Mouse (Mus musculus) layer of hippocampus, adult 18-20 months (tissue): Measurements from ENCODE around the gene Ehf. TPM values are rescaled to one million over a fixed set of nuclear protein-coding genes. Genes with fewer than 3 reads are reported as not detected.

Experiments
- DNase-seq, 2 experiments: peaks; one replicate each; pipeline ENCODE4 v3.0.0; 2022; ENCODE audit warnings: low spot score in 2 of 2
- long read RNA-seq: library from polyadenylated mRNA; stranded (forward); transcript quantifications from one replicate; pipeline ENCODE4 v2.0.0, GENCODE M21; 2021
- total RNA-seq, 2 experiments: library from RNA; stranded (reverse); gene quantifications; 2 replicates each; pipeline ENCODE4 v1.2.3; 2021

The Ehf gene
- total RNA-seq = not detected
- long read RNA-seq = 0 reads

DNA sequence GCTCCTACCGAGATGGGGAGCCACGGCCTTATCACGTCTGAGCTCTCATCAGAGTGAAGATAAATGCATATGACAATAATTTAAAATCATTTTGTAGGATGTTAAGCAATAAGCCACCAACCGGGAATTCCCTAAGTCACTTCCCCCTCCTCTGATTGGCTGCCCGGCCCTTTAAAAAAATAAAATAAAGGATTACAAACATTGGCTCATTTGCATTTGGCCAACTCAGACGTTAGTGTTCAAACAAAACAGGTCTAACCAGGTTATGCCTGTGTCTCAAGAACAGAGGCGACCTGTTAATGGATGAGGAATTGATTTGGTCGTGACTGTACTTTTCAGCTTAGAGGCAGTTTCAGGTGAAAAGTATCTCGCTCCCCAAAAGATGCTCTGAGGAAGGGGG lies at the start of gene Ehf:
Ehf (minus strand) TSS at position 147 of the 400 bp plus-strand sequence.
- no peak for DNase-seq

DNA sequence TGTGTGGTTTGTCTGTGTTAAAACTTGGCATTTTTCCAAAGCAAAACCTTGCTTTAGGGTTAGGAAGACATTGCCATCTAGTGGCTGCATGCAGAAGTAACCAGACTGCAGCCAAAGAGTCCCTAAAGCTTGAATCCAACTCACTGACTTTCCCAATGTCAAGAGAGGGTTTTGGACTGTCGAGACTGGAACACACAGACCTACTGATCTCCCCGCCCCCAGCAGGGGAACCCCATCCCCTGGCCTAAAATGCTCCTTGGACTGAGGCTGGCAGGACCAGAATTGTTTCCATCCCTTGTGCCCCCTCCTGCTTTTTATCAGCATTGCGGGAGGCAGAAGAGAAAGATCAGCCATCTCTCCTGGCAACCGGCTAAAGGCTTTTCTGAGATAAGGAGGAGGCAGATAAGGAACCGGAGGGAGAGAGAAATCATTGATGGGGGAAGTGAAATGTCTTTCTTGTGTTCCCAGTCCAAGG lies 44.4 kb upstream of the Ehf start:
- peak; percentile 49 to 84 for DNase-seq

GRCm38 (mm10) chr2:103346751-103347289 lies 43.7 kb upstream of the Ehf start:
- peak in 1 of 2 experiments; percentile 3 for DNase-seq

DNA sequence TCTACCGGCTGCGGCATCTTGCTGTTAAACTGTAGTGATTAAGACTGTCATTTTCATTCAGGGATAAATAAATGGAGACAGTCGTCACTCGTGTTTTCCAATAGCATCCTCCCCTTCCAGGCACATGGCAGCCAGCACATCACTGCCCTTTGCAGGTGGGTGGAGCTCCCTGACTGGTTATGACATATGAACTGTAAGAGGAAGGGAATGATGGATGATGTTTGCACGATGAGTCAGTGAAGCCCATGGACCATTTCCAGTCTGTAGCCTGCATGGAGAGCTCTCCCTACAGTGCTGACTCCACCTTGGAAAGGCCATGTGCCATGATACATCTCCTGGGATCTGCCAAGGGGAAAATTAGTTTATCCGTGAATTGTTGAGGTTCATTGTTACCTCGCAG lies 40.5 kb upstream of the Ehf start:
- DNase-seq = no peak

- no peak for DNase-seq
These were observed 39.0 kb upstream of the Ehf start for GRCm38 (mm10) chr2:103342123-103342522.

- DNase-seq = no peak
These were observed 38.4 kb upstream of the Ehf start for GRCm38 (mm10) chr2:103341375-103341971.

GRCm38 (mm10) chr2:103338706-103339105 lies 35.6 kb upstream of the Ehf start:
- no peak for DNase-seq

DNA sequence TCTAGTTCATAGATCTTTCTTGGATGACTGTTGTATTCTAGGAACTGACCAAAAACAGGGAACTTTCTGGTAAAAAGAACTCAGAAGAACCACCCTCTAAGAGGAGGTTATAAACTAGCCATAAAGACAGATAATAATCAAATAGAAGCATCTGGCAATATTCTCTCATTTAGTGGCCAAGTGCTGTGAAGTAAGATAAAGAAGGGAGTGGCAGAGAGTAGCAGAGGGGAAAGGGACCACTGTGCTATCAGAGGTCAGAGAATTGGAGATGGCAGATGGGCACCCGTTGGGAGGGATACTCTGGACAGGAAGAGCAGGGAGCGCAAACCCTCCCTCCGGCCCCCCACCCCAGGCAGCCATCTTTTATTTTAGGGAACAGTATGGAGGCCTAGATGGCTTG lies 34.3 kb upstream of the Ehf start:
- no peak for DNase-seq

DNA sequence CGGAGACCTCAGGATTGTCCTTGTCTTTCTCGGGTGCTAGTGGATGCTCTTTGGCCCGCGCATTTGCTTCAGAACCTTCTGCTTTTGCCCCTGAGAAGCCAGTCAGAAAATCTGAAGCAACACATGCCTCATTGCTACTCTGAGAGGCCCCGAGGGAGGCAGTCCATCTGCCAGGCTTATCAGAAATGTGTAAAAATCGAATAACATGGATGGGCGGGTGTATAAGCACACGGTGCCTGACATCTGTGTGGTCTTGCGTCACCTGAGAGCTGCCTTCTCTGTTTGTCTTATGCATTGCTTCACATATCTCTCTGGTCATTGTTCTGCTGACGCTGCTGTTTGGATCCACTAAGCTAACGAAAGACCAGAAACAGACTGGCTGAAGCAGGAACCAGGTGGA lies 33.5 kb upstream of the Ehf start:
- peak; percentile 2 to 41 for DNase-seq

- DNase-seq = no peak
These were observed 32.9 kb upstream of the Ehf start for GRCm38 (mm10) chr2:103336000-103336399.

- DNase-seq = no peak
These were observed 28.7 kb upstream of the Ehf start for GRCm38 (mm10) chr2:103331666-103332191.

DNA sequence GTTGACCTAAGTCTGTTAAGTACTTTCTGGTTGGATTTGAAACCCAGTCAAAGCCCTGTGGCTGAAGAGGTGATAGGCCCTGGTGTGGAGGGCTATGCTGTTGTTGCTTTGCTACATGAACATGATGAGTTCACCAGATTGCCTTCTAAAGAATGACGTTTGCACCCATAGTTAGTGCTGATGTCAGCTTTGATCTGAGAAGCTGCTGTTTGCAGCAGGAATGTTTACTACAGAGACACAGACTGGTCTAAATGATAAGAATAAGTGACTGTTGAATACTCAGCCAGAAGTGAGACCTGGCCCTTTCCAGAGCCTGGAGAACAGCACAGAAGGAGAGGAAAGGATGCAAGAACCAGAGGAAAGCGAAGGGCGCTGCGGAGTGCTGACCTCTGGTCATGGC lies 25.7 kb upstream of the Ehf start:
- no peak for DNase-seq

GRCm38 (mm10) chr2:103325301-103326048 lies 22.4 kb upstream of the Ehf start:
- DNase-seq = no peak

DNA sequence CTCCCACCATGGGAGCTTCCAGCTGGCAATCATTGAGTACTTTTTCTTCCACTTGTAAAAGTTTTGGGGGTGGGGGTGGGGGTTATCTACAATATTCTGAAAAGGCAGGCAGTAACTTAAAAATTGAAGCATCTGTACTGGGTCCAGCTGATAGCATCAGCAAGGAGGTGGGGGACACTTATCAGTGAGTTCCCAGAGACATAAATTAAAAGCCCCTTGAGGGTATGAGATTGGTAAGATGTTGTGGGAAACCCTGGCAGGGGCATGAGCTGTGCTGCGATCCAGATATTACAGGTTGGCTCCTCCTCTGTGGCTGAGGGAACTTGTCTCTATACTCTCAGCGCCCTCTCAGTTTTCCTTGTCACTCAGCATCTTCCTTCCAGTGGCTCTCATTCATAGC lies 21.2 kb upstream of the Ehf start:
- DNase-seq = no peak

DNA sequence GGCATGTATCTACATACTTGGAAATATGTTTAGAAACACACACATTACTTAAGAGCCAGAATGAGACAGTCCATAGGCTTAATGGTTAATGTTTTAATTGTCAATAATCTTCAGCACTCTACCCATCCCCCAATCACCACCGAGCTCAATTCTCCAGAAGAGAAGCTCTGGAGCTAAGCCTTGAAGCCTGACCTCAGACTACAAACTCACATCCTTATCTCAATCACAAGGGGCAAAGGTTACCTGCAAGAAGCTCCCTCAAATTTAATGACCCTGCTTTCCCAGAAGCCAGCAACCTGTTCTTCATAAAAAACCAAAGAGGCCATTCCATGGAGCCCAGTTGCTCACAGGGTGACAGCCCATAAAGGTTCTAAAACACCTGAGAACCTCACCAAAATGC lies 19.1 kb upstream of the Ehf start:
- no peak for DNase-seq

- DNase-seq = no peak
These were observed 18.6 kb upstream of the Ehf start for GRCm38 (mm10) chr2:103321638-103322037.

GRCm38 (mm10) chr2:103314002-103314401 lies 10.9 kb upstream of the Ehf start:
- DNase-seq = no peak

GRCm38 (mm10) chr2:103312640-103313039 lies 9.6 kb upstream of the Ehf start:
- DNase-seq = no peak

DNA sequence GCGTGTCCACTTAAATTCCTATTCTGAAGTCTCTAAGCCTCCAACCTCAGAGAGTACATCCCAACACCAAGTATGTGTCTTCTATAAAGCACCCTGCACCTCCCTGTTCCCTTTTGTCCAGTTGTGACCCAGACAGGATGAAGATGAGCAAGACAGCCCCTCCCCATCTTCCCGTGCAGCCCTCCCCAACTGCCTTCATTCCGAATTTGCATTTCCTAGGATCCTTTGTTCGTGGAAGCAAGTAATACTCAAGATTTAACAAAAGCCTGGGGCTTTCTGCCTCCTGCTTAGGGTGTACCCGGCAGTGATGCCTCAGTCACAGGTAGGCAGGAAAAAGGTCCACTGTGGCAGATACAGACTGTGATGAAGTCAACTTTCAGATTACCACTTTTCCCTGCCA lies 7.6 kb upstream of the Ehf start:
- DNase-seq = no peak

- no peak for DNase-seq
These were observed 3.6 kb upstream of the Ehf start for GRCm38 (mm10) chr2:103306686-103307085.

- DNase-seq = no peak
These were observed 409 bp downstream of the Ehf start for GRCm38 (mm10) chr2:103302669-103303068.

GRCm38 (mm10) chr2:103298711-103299463 lies 4.2 kb downstream of the Ehf start:
- DNase-seq = no peak
